In genomic region chr3:37605876-37606238, GRCm38 (mm10) we compare ENCODE assay signal across 8 mouse cellular contexts. TPM values are rescaled to one million over a fixed set of nuclear protein-coding genes. Genes with fewer than 3 reads are reported as not detected.
DNase-seq lines count a peak whose midpoint lies in the region; ATAC-seq lines count a peak whose summit lies in the region.

No protein-coding gene starts in this region.

- ATAC-seq in common myeloid progenitor, adult 5-6 weeks (replicated peaks; ENCODE audit: low read depth, poor library complexity, severe bottlenecking) = peak; percentile 43
- ATAC-seq in monocyte, adult 5-6 weeks (replicated peaks; ENCODE audit: insufficient number of reproducible peaks, low FRiP score, low TSS enrichment, poor library complexity, severe bottlenecking) = no peak
- no peak for ATAC-seq in activated CD4-positive, CD25-positive, alpha-beta regulatory T cell, adult 4 months

- DNase-seq in layer of hippocampus, adult 11-12 months (ENCODE audit: low spot score) = peak; percentile 17
- DNase-seq in layer of hippocampus, postnatal 36 days = no peak
- DNase-seq in cerebellum, adult 18-20 months = peak; percentile 31 to 37
- peak; percentile 32 for DNase-seq in layer of hippocampus, adult 9-11 months
- no peak for DNase-seq in embryo, embryonic 9.5 days (ENCODE audit: extremely low spot score)

RNA-seq across cellular contexts. Expression of gene Spry1, which starts 33.9 kb away (rescaled TPM):
- total RNA-seq in layer of hippocampus, postnatal 36 days (2021) = 10 to 100 TPM; 13.3 to 13.8 TPM
- 4.5 and 4.8 TPM in 2 replicates for total RNA-seq in common myeloid progenitor, adult 5-6 weeks (2017)
- total RNA-seq in monocyte, adult 5-6 weeks (2017) = 0.48 to 0.96 TPM in 2 of 3 replicates, not detected in the other
- 10 to 100 TPM; 10.2 to 10.3 TPM for polyA plus RNA-seq in activated CD4-positive, CD25-positive, alpha-beta regulatory T cell, adult 4 months (2017; shearing (Covaris generic))

Comparison
In these comparisons a context has a peak if more than half of its experiments do, and no peak if none do; other contexts are left out.
1. DNase-seq: peak in layer of hippocampus, adult 11-12 months (single experiment), cerebellum, adult 18-20 months (2 of 2) and layer of hippocampus, adult 9-11 months (single experiment); none in layer of hippocampus, postnatal 36 days (0 of 2) and embryo, embryonic 9.5 days (single experiment).